In the genomic region with DNA sequence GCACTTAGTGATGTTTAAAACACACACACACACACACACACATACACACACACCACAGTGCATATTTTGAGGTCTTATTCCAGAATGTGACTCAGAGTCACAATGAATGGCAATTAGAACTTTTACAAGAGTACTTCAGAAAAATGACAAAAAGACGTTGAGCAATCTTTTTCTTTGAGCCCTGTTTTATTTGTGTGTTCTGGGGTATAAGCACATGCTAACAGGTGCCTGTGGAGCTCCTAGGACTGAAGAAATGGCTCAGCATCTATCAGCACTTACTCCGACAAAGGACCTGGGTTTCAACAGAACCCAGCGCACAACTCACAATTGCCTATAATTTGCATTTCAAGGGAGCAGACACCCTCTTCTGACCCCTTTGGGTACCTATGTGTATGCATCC, we compare ENCODE assay signal across 16 mouse cellular contexts. TPM values are rescaled to one million over a fixed set of nuclear protein-coding genes. Genes with fewer than 3 reads are reported as not detected.
"Had no signal": no experiment of that assay in that cellular context is flagged by ENCODE, and none has a peak within 500 bp of the region (broad histone marks: within the 10 kb centered on the region; RNA-seq: fewer than 3 reads in every experiment).

No protein-coding gene starts in this region.

- H3K27me3 ChIP-seq: midbrain, embryonic 13.5 days; midbrain, embryonic 15.5 days; neural tube, embryonic 12.5 days; stomach, embryonic 15.5 days had no signal

- H3K9me3 ChIP-seq: liver, embryonic 15.5 days; megakaryocyte, embryonic 14.5 days; midbrain, embryonic 13.5 days; midbrain, embryonic 15.5 days; neural tube, embryonic 12.5 days; stomach, embryonic 15.5 days had no signal

- ATAC-seq: liver, postnatal 0 days; midbrain, embryonic 13.5 days; midbrain, embryonic 15.5 days had no signal

- H3K4me2 ChIP-seq: liver, embryonic 15.5 days; lung, embryonic 14.5 days; midbrain, embryonic 11.5 days; midbrain, embryonic 13.5 days; midbrain, embryonic 15.5 days; neural tube, embryonic 12.5 days; stomach, embryonic 15.5 days had no signal

- H3K4me3 ChIP-seq: liver, embryonic 15.5 days; megakaryocyte, embryonic 14.5 days; midbrain, embryonic 13.5 days; midbrain, embryonic 15.5 days; neural tube, embryonic 12.5 days; stomach, embryonic 15.5 days had no signal

- DNase-seq: liver, postnatal 0 days; lung, embryonic 14.5 days; right cerebral cortex, postnatal 14 days; thymus, adult 2 months; thymus, postnatal 25 days; thymus, postnatal 4 days had no signal

- H3K27ac ChIP-seq: liver, embryonic 15.5 days; macrophage; midbrain, embryonic 13.5 days; midbrain, embryonic 15.5 days; neural tube, embryonic 12.5 days; stomach, embryonic 15.5 days; stomach, postnatal 0 days had no signal

- H3K9ac ChIP-seq: liver, embryonic 15.5 days; liver, postnatal 0 days; lung, embryonic 14.5 days; midbrain, embryonic 13.5 days; midbrain, embryonic 15.5 days; neural tube, embryonic 12.5 days; stomach, embryonic 15.5 days had no signal

- H3K36me3 ChIP-seq: liver, embryonic 15.5 days; midbrain, embryonic 13.5 days; midbrain, embryonic 15.5 days; neural tube, embryonic 12.5 days; stomach, embryonic 15.5 days had no signal

- H3K4me1 ChIP-seq: liver, embryonic 15.5 days; megakaryocyte, embryonic 14.5 days; midbrain, embryonic 15.5 days; neural tube, embryonic 12.5 days; stomach, embryonic 15.5 days had no signal

RNA-seq across cellular contexts. Expression of a gene that starts 31.0 kb away (rescaled TPM):
- total RNA-seq: monocyte, adult 5-6 weeks had no signal
- polyA plus RNA-seq: macrophage had no signal
